Mouse (Mus musculus) frontal cortex, postnatal 14 days (tissue): ENCODE measurements around the gene Olfr1113.
"Not testable (repeated sequence)": the region's sequence is repeated elsewhere in the genome, so short reads cannot be mapped to it uniquely, and the experiment has no call there.

ENCODE experiments used
- DNase-seq, 2 experiments: peaks; one replicate each; pipeline ENCODE4 v3.0.0; 2022; ENCODE audit warnings: low spot score in 2 of 2

The Olfr1113 gene

DNA sequence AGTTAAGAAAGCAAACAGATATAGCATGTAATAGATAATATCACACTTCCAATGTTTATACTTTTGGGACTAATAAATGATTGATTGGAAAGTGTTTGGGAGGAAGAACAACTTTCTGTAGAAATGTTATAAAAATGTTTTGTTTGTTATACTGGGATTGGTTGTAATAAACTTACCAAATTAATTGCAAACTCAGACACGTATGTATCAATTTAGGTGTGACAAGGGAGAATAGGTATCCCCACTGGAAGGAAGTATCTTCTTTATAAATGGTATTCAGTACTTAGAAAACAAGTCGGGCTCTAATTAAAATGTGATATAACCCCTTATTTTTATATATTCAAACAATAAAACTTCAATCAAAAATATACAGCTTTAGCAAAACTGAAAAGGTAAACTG is at the start of gene Olfr1113:
Olfr1113 (plus strand) TSS at position 301 of the 400 bp plus-strand sequence.
- DNase-seq, result no peak

DNA sequence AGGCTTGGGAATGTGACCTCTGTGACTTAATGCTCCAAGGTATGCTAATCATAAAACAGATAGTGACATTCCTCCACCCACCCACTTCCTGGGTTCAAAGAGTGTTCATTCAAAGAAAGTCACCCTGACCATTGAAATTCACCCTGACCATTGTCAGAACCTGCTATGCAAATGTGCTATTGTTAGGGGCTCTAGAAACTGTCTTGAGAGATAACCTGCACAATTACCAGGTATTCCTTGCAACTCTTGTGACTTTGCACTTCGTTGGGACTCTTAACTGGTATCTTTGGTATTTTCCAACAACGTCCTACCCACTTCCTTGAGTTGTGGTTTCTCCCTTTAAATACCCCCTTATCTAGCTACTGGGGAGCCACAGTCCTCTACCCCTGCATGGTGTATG is 41.0 kb upstream of the Olfr1113 start:
- DNase-seq, result not testable (repeated sequence)

DNA sequence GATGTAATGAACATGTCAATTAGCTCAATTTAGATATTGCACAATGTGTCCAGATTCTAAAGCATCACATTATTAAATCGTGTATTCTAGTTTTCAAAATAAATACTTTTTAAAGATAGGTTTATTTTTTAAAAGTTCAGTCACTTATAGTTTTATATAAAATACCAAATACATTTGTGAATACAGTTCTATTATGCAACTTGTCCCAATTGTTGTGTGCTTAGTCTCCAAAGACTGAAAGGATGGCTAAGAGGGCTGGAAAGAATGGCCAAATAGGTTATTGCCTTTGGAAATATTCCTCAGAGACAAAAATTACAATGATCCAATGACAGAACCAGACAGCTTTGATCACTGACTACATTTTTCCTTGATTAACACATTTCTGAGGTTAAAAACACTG is 21.3 kb upstream of the Olfr1113 start, which contains the start of gene Olfr1112:
Olfr1112 (plus strand) TSS at position 301 of the 400 bp plus-strand sequence.
- DNase-seq, result no peak

DNA sequence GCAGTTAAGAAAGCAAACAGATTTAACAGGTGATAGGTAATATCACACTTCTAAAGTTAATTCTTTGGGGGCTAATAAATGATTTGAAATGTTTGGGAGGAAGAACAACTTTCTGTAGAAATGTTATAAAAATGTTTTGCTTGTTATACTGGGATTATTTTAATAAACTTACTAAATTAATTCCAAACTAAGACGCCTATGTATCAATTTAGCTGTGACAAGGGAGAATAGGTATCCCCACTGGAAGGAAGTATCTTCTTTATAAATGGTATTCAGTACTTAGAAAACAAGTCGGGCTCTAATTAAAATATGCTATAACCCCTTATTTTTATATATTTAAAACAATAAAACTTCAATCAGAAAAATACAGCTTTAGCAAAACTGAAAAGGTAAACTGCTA is 38.9 kb downstream of the Olfr1113 start, which contains the start of gene Olfr1115:
Olfr1115 (plus strand) TSS at position 301 of the 400 bp plus-strand sequence.
- DNase-seq, result no peak
